Mouse (Mus musculus) heart, embryonic 13.5 days (tissue): ENCODE measurements around the gene Plin3. TPM values are rescaled to one million over a fixed set of nuclear protein-coding genes. Genes with fewer than 3 reads are reported as not detected.

Experiments
- ATAC-seq: fragments of 200-750 bp; cut with Nextera tagmentation; 2 replicates; pipeline ENCODE4 v1.8.0; 2017; ENCODE audit warnings: moderate TSS enrichment; ENCODE audit not compliant: insufficient number of reproducible peaks, low FRiP score, low TSS enrichment; ENCODE audit errors: extremely low read depth
- H3K27ac ChIP-seq: fragments of 300-500 bp; sonication (generic); replicated peaks from 2 replicates; pipeline ENCODE4 v1.5.1; 2015; ENCODE audit warnings: moderate library complexity, mild to moderate bottlenecking, inconsistent platforms
- H3K27me3 ChIP-seq: fragments of 300-500 bp; sonication (generic); replicated peaks from 2 replicates; pipeline ENCODE4 v1.6.1; 2015; ENCODE audit warnings: mild to moderate bottlenecking, inconsistent platforms
- H3K36me3 ChIP-seq: fragments of 300-500 bp; sonication (generic); 2 replicates; pipeline ENCODE4 v1.6.1; 2015; ENCODE audit warnings: mild to moderate bottlenecking, inconsistent platforms
- H3K4me1 ChIP-seq: fragments of 300-500 bp; sonication (generic); 2 replicates; pipeline ENCODE4 v1.6.1; 2015; ENCODE audit warnings: inconsistent platforms
- H3K4me2 ChIP-seq: fragments of 300-500 bp; sonication (generic); 2 replicates; pipeline ENCODE4 v1.6.1; 2015; ENCODE audit warnings: inconsistent platforms, mild to moderate bottlenecking, moderate library complexity
- H3K4me3 ChIP-seq: fragments of 300-500 bp; sonication (generic); 2 replicates; pipeline ENCODE4 v1.5.1; 2015; ENCODE audit warnings: moderate library complexity, mild to moderate bottlenecking, inconsistent platforms
- H3K9ac ChIP-seq: fragments of 300-500 bp; sonication (generic); 2 replicates; pipeline ENCODE4 v1.6.1; 2015; ENCODE audit warnings: inconsistent platforms, mild to moderate bottlenecking, moderate library complexity
- H3K9me3 ChIP-seq: fragments of 300-500 bp; sonication (generic); 2 replicates; pipeline ENCODE4 v1.6.1; 2016; ENCODE audit warnings: inconsistent platforms
- WGBS: fragments of 180-500 bp; shearing (Covaris S2); methylation state at CpG from one replicate; pipeline ENCODE4 v1.1.7; 2015; ENCODE audit warnings: mixed read lengths; 5-methylcytosine and 5-hydroxymethylcytosine counted together
- polyA plus RNA-seq: library from polyadenylated mRNA; unstranded; fragments of >200 nt; fragmentation: Nextera tagmentation; extraction: Ambion mirVana; gene quantifications from 2 replicates; pipeline ENCODE4 v1.2.1, GENCODE M21; 2015

Plin3 gene
- polyA plus RNA-seq, 1 experiment from 2014 or later, result 67.1 TPM

DNA sequence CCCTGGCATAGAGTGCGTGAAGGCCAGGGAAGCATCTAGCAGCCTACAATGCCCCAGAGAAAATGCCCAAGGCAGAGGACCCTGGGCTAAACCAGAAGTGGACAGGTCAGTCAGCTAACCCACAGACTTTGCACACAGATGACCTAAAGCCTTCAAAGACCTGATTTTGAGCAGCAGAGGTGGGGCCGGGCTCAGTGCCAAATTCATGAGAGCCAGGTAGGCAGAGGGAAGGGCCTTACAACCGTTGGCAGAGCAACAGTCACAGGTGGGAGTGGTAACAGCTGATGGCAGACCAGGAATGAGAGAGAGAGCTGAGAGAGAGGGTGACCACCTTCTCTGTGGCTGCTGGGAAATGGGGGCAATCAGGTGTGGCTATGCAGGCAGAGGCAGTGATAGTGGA, 20.0 kb downstream of the Plin3 start:
- ATAC-seq, result no peak
- H3K36me3 ChIP-seq, result peaks cover 50% of the 10 kb centered on the region
- H3K4me2 ChIP-seq, result no peak overlapping the region
- 0 out of 2 replicates have a peak overlapping the region, but pooled peaks have one; percentile 55 for H3K9ac ChIP-seq
- H3K27me3 ChIP-seq, result no peaks in the 10 kb centered on the region
- no peak overlapping the region for H3K4me3 ChIP-seq
- H3K27ac ChIP-seq, result no peak overlapping the region
- H3K4me1 ChIP-seq, result peaks cover 50% of the 10 kb centered on the region
- no peaks in the 10 kb centered on the region for H3K9me3 ChIP-seq
- 68% methylated on average over 3 of the region's 3 CpGs for WGBS

DNA sequence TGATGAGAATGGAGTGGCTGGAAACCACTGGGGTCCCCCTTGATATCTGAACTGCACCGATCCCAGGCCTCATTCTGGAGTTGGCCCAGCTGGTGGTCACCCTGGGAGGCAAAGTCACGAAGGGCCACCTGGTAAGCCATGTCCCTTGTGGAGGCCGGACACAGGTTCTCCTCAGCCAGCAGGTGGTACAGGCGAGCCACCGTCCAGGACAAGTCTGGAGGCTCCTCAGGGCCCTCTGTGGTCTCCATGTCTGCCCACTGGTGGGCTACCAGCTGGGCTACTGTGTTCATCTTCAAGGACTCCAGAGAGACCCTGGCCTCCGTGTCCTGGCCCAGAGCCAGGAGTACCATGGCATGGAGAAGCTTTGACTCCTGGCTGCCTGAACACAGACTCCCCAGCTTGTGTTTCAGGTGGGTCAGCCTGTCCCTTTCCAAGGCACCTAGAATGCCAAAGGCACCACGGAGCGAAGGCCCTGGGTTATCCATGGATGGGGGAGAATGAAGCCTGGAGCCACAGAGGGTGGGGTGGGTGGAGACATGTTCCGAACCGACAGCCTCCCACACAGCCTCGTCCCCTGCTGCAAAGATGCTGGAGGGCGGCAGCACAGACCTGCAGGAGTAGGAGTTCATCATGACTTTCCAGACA, 20.9 kb downstream of the Plin3 start:
- H3K9ac ChIP-seq, result no peak overlapping the region
- H3K4me2 ChIP-seq, result no peak overlapping the region
- no peak overlapping the region for H3K27ac ChIP-seq
- no peak overlapping the region for H3K4me3 ChIP-seq
- ATAC-seq, result no peak
- no peaks in the 10 kb centered on the region for H3K27me3 ChIP-seq
- peaks cover 42% of the 10 kb centered on the region for H3K4me1 ChIP-seq
- peaks cover 48% of the 10 kb centered on the region for H3K36me3 ChIP-seq
- 84% methylated on average over 12 of the region's 12 CpGs for WGBS
- no peaks in the 10 kb centered on the region for H3K9me3 ChIP-seq

DNA sequence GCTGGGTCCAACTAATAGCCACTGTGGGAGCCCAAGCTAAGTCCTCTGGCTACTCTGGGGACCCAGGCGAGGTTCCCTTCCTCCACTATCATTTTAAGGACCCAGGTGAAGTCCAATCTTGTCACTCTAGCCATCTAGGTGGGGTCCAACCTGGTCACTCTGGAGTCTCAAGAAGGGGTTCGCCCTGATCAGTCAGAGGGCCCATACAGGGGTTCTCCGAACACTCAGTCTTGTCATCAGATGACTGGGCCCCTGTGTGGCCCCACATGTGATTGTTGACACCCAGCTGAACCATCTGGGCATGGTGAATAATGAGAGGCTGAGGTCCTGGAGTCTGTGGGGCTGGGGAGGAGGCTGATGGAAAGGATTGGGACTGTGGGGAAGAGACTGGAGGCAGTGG, 22.9 kb downstream of the Plin3 start:
- ATAC-seq, result no peak

DNA sequence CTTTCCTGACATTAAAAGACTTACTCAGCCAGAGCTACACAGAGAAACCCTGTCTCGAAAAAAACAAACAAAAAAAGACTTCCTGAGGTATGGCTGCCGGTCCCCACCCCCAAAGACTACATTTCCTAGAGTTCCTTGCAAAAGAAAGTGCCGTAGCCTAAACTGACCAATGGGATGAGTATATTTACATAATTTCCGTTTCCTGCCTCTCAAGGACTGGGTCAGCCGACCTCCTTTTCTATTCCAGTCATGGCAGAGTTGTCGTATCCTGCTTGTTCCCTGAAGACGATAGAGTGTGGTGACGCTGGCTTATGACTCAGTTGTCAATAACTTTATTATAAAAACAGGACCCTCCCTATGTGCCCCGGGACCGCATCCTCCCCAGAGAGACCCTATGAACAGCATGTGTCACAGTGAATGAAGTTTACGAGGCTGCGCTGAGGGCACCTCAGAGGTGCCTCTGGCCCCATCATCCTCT, 23.5 kb downstream of the Plin3 start:
- Histone ChIP-seq H3K4me2 (peak overlapping the region; percentile 69), H3K4me3 (peak overlapping the region; percentile 51), H3K36me3 (peaks cover 48% of the 10 kb centered on the region), H3K27me3 (no peaks in the 10 kb centered on the region), H3K4me1 (peaks cover 37% of the 10 kb centered on the region), H3K9me3 (no peaks in the 10 kb centered on the region), H3K9ac (peak overlapping the region; percentile 81), H3K27ac (peak overlapping the region; percentile 87)
- peak; percentile 61; the same call in 1 of the 2 replicates for ATAC-seq
- WGBS, result 19% methylated on average over 12 of the region's 12 CpGs

More for the DNA sequence above, 22.9 kb downstream of the Plin3 start:
- Histone ChIP-seq H3K9me3 (no peaks in the 10 kb centered on the region), H3K9ac (peak overlapping the region; percentile 81), H3K4me1 (peaks cover 41% of the 10 kb centered on the region), H3K36me3 (peaks cover 52% of the 10 kb centered on the region), H3K4me3 (peak overlapping the region; percentile 51), H3K27ac (peak overlapping the region; percentile 87), H3K27me3 (no peaks in the 10 kb centered on the region), H3K4me2 (peak overlapping the region; percentile 69)
- WGBS, result 72% methylated on average over 3 of the region's 3 CpGs

DNA sequence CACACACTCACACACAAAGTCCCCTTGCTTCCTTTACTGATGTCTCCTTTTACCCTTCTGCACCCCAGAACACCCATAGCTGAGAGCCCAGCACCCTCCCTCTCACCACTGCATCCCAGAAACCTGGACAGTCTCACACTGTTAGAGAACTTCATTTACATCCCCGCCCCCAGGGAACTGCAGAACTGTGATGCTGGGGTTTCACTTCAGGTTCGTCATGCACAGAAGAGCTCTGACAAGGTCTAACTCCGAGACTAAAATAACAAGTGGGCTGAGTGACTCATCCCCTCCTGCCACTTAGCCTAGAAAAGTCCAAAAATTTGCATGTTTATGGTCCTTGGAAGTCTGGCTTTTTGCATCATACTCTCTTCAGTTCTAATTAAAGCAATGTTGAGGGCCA, 26.4 kb downstream of the Plin3 start:
- peaks cover 42% of the 10 kb centered on the region for H3K36me3 ChIP-seq
- no peak overlapping the region for H3K4me3 ChIP-seq
- 0 out of 2 replicates have a peak overlapping the region, but pooled peaks have one; percentile 15 for H3K27ac ChIP-seq
- no peak overlapping the region for H3K4me2 ChIP-seq
- ATAC-seq, result no peak
- H3K9ac ChIP-seq, result peak overlapping the region; percentile 50; the same call in 1 of the 2 replicates
- H3K4me1 ChIP-seq, result peaks cover 37% of the 10 kb centered on the region
- H3K9me3 ChIP-seq, result no peaks in the 10 kb centered on the region
- H3K27me3 ChIP-seq, result no peaks in the 10 kb centered on the region
- 41% methylated on average over 3 of the region's 3 CpGs for WGBS

DNA sequence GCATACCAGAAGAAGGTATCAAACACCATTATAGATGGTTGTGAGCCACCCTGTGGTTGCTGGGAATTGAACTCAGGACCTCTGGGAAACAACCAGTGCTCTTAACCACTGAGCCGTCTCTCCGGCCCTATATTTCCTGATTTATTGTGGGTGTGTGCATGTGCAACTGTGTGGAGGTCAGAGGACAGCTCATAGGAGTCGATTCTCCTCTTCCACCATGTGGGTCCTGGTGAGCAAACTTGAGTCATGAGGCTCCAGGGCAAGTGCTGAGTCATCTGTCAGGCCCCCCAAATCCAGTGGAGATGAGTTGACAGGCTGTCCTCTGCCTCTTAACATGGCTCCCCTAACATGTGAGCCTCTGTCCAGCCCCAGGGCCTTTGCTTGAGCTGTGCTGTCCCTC, 26.8 kb downstream of the Plin3 start:
- WGBS, result 90% methylated on average over 3 of the region's 3 CpGs
- Histone ChIP-seq H3K4me3 (no peak overlapping the region), H3K27ac (0 out of 2 replicates have a peak overlapping the region, but pooled peaks have one; percentile 15), H3K4me2 (no peak overlapping the region), H3K9me3 (no peaks in the 10 kb centered on the region), H3K27me3 (no peaks in the 10 kb centered on the region), H3K36me3 (peaks cover 41% of the 10 kb centered on the region), H3K9ac (peak overlapping the region; percentile 50; the same call in 1 of the 2 replicates), H3K4me1 (peaks cover 41% of the 10 kb centered on the region)
- ATAC-seq, result no peak

DNA sequence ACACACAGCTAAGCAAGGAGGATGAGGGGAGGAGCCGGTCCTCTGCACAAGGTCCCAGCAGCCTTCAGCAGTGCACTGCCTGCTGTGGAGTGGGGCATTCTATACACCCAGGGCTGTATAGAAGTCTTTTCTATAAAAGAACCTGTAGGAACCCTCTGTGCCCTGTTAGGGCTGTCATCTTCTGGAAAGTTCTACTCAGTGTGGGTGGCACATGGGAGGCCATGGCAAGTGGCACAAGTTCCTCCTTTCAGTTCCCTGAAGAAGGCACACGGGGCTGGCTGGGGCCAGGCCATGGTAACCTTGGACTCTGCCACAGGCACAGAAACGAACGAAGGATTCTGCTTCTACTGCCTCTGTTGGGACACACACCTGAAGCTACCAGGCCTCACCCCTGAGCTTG, 27.7 kb downstream of the Plin3 start:
- no peak for ATAC-seq
- WGBS, result 87% methylated on average over 4 of the region's 4 CpGs
- Histone ChIP-seq H3K4me1 (peaks cover 50% of the 10 kb centered on the region), H3K27ac (no peak overlapping the region), H3K4me3 (no peak overlapping the region), H3K27me3 (no peaks in the 10 kb centered on the region), H3K4me2 (no peak overlapping the region), H3K36me3 (peaks cover 41% of the 10 kb centered on the region), H3K9me3 (no peaks in the 10 kb centered on the region), H3K9ac (no peak overlapping the region)

DNA sequence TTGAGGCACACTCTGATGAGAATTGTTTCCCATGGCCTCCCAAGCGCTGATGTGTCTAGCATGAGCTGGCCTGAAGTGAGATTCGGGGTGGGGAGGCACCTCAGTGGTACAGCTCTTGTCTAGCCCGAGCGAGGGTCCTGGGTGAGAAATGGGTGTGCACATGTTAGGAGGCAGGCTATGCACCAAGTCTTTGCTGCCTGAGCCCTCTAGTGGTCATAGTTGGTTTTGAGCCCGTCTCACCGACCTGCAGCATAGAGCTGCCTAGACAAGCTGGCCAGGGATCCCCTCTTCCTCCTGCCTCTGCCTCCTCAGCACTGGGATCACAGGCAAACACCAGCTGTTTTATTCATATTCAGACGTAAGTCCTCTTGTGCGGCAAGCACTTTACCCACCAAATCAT, 28.7 kb downstream of the Plin3 start:
- WGBS, result 18% methylated on average over 8 of the region's 8 CpGs
- ATAC-seq, result no peak; the same call in 1 of the 2 replicates

DNA sequence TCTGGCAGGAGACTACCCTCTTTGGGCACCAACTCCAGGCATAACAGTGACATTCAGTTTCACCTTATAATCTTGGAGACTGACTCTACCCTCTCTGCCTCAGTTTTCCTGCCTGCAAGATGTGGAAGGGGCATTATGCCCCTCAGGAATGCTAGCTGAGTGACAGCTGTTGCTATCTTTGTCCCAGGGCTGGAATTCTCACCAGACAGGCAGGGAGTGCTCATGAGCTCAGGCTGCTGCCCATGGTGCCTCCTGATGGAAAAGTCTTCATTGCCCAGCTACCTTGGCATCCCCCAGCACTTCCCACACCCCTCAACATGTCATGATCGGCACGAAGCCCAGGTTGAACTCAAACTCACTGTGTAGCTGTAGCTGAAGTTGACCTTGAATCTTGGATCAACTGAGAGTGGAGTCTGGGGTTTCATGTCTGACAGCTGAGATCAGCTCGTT, 30.0 kb downstream of the Plin3 start:
- WGBS, result 45% methylated on average over 3 of the region's 3 CpGs
- ATAC-seq, result no peak
- Histone ChIP-seq H3K4me2 (peak overlapping the region; percentile 30), H3K36me3 (peaks cover 58% of the 10 kb centered on the region), H3K9ac (peak overlapping the region; percentile 75), H3K27me3 (no peaks in the 10 kb centered on the region), H3K4me1 (peaks cover 66% of the 10 kb centered on the region), H3K9me3 (no peaks in the 10 kb centered on the region), H3K4me3 (no peak overlapping the region), H3K27ac (peak overlapping the region; percentile 88)

More for the DNA sequence above, 28.7 kb downstream of the Plin3 start:
- H3K4me1 ChIP-seq, result peaks cover 52% of the 10 kb centered on the region
- no peaks in the 10 kb centered on the region for H3K27me3 ChIP-seq
- no peak overlapping the region for H3K4me2 ChIP-seq
- H3K36me3 ChIP-seq, result peaks cover 46% of the 10 kb centered on the region
- no peak overlapping the region for H3K9ac ChIP-seq
- H3K9me3 ChIP-seq, result no peaks in the 10 kb centered on the region
- H3K4me3 ChIP-seq, result no peak overlapping the region
- H3K27ac ChIP-seq, result no peak overlapping the region

DNA sequence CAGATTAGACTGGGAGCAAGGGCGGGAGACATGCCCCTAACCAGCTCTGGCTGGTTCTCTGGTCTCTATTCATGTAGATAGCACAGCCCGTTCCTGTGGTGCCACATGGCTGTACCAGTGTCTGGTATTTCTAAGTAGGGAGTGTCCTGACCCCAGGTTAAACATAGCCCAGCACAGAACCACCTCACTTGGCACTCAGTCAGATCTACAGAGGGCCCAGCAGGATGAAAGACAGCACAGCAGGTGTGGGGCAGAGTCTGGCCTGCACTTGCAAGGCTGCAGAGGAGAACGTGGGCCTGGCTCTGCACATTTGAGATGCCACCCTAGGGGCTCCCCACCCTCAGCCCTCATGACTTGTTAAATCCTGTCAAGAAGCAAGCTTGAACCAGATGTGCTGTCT, 31.5 kb downstream of the Plin3 start:
- Histone ChIP-seq H3K27ac (peak overlapping the region; percentile 88), H3K27me3 (no peaks in the 10 kb centered on the region), H3K4me3 (no peak overlapping the region), H3K9ac (peak overlapping the region; percentile 75), H3K4me1 (peaks cover 65% of the 10 kb centered on the region), H3K36me3 (peaks cover 58% of the 10 kb centered on the region), H3K9me3 (no peaks in the 10 kb centered on the region), H3K4me2 (peak overlapping the region; percentile 85)
- WGBS, result 46% methylated on average over 3 of the region's 3 CpGs
- ATAC-seq, result no peak

DNA sequence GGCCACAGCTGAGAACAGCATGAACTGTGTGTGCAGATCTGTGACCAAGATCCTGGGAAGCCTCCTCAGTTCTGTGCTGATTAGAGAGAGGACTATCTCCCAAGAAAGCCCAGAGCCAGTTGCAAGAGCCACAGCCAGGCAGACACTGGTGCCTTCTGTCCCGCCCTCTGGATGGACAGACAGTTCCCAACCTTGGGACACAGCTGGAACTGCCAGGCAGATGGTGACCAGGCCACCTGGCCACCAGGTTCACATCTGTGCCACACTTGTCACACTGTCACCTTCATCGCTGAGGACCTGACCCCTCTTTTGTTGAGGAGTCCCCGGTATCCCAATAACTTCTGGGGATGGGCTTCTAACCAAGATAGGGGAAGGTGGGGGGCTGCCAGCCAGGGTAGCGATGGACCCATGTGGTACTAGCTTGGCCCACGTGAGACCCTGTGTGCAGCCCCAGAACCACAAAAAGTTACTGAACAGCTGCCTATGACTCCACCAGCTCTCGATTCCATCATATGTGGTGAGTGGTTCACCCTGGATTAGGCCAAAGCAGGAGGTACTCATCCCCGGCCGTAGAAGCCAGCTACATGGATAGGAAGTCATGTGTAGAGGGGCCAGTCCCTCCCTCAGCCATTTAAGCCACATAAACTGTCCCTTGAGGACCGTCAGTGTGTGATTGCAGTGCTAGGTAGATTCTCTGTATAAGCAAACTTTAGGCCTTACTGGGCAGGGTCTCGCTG, 33.2 kb downstream of the Plin3 start:
- no peaks in the 10 kb centered on the region for H3K9me3 ChIP-seq
- 89% methylated on average over 10 of the region's 10 CpGs for WGBS
- peak overlapping the region; percentile 85 for H3K4me2 ChIP-seq
- peak overlapping the region; percentile 75 for H3K9ac ChIP-seq
- H3K4me1 ChIP-seq, result peaks cover 67% of the 10 kb centered on the region
- peaks cover 54% of the 10 kb centered on the region for H3K36me3 ChIP-seq
- no peaks in the 10 kb centered on the region for H3K27me3 ChIP-seq
- H3K4me3 ChIP-seq, result peak overlapping the region; percentile 73
- no peak overlapping the region for H3K27ac ChIP-seq
- ATAC-seq, result no peak
